Mouse (Mus musculus): ENCODE measurements around the gene Ppp2r2d. TPM values are rescaled to one million over a fixed set of nuclear protein-coding genes. Genes with fewer than 3 reads are reported as not detected.
A peak's percentile ranks its signal among the peaks of the same experiment; 100 is the strongest.

Gene Ppp2r2d
- polyA plus RNA-seq (2014; fragmentation: Nextera tagmentation; extraction: Ambion mirVana), result 80.0 and 88.5 TPM in 2 replicates

GRCm38 (mm10) chr7:138845544-138846391 lies at the start of gene Ppp2r2d, which contains the start of gene Mapk1ip1:
Ppp2r2d (plus strand) TSS chr7:138846079.
Mapk1ip1 (minus strand) TSS chr7:138846273.
- Histone ChIP-seq H3K4me1 (replicated peaks; ENCODE audit: control insufficient read depth, insufficient read depth, low read length) (peaks cover 11% of the 10 kb centered on the region), H3K27ac (ENCODE audit: low read depth, low read length) (peak within 1 kb of the TSS; percentile 94), H3K36me3 (ENCODE audit: control insufficient read depth, insufficient read depth, low read length) (no peaks in the 10 kb centered on the region), H3K4me2 (replicated peaks; ENCODE audit: low read depth, low read length) (peak within 1 kb of the TSS; percentile 85), H3K9ac (ENCODE audit: low read depth, low read length) (peak within 1 kb of the TSS; percentile 94), H3K9me3 (ENCODE audit: control insufficient read depth, low read length) (no peaks in the 10 kb centered on the region), H3K4me3 (ENCODE audit: low read depth, low read length) (peak within 1 kb of the TSS; percentile 98), H3K27me3 (ENCODE audit: control insufficient read depth, insufficient read depth, low read length) (no peaks in the 10 kb centered on the region)
- ATAC-seq (ENCODE audit: low FRiP score) (peak; percentile 93), DNase-seq (ENCODE audit: low spot score) (peak; percentile 98)
- under 1% methylated on average over 50 of the region's 51 CpGs for WGBS

- 50% methylated on average over 4 of the region's 4 CpGs for WGBS
- Histone ChIP-seq H3K27me3 (ENCODE audit: control insufficient read depth, insufficient read depth, low read length) (no peaks in the 10 kb centered on the region), H3K36me3 (ENCODE audit: control insufficient read depth, insufficient read depth, low read length) (no peaks in the 10 kb centered on the region)
These were observed 42.5 kb upstream of the Ppp2r2d start for GRCm38 (mm10) chr7:138803386-138803785.

GRCm38 (mm10) chr7:138807146-138807545 lies 38.7 kb upstream of the Ppp2r2d start:
- no peaks in the 10 kb centered on the region for H3K36me3 ChIP-seq (ENCODE audit: control insufficient read depth, insufficient read depth, low read length)
- 91% methylated on average over 3 of the region's 3 CpGs for WGBS

More at GRCm38 (mm10) chr7:138803386-138803785, 42.5 kb upstream of the Ppp2r2d start:
- no peak overlapping the region for H3K4me3 ChIP-seq (ENCODE audit: low read depth, low read length)
- DNase-seq (ENCODE audit: low spot score), result no peak
- no peak overlapping the region for H3K27ac ChIP-seq (ENCODE audit: low read depth, low read length)
- H3K9me3 ChIP-seq (ENCODE audit: control insufficient read depth, low read length), result no peaks in the 10 kb centered on the region
- no peak overlapping the region for H3K9ac ChIP-seq (ENCODE audit: low read depth, low read length)
- no peak overlapping the region for H3K4me2 ChIP-seq (replicated peaks; ENCODE audit: low read depth, low read length)
- no peak for ATAC-seq (ENCODE audit: low FRiP score)
- H3K4me1 ChIP-seq (replicated peaks; ENCODE audit: control insufficient read depth, insufficient read depth, low read length), result no peaks in the 10 kb centered on the region

GRCm38 (mm10) chr7:138813213-138813875 lies 32.5 kb upstream of the Ppp2r2d start:
- 74% methylated on average over 11 of the region's 11 CpGs for WGBS
- no peaks in the 10 kb centered on the region for H3K27me3 ChIP-seq (ENCODE audit: control insufficient read depth, insufficient read depth, low read length)
- H3K9me3 ChIP-seq (ENCODE audit: control insufficient read depth, low read length), result no peaks in the 10 kb centered on the region
- no peak for ATAC-seq (ENCODE audit: low FRiP score)
- no peak overlapping the region for H3K4me2 ChIP-seq (replicated peaks; ENCODE audit: low read depth, low read length)
- DNase-seq (ENCODE audit: low spot score), result no peak
- H3K36me3 ChIP-seq (ENCODE audit: control insufficient read depth, insufficient read depth, low read length), result no peaks in the 10 kb centered on the region
- no peak overlapping the region for H3K4me3 ChIP-seq (ENCODE audit: low read depth, low read length)
- no peak overlapping the region for H3K27ac ChIP-seq (ENCODE audit: low read depth, low read length)
- no peaks in the 10 kb centered on the region for H3K4me1 ChIP-seq (replicated peaks; ENCODE audit: control insufficient read depth, insufficient read depth, low read length)
- no peak overlapping the region for H3K9ac ChIP-seq (ENCODE audit: low read depth, low read length)

More at GRCm38 (mm10) chr7:138807146-138807545, 38.7 kb upstream of the Ppp2r2d start:
- Histone ChIP-seq H3K9me3 (ENCODE audit: control insufficient read depth, low read length) (no peaks in the 10 kb centered on the region), H3K27ac (ENCODE audit: low read depth, low read length) (no peak overlapping the region), H3K9ac (ENCODE audit: low read depth, low read length) (no peak overlapping the region), H3K4me3 (ENCODE audit: low read depth, low read length) (no peak overlapping the region), H3K4me1 (replicated peaks; ENCODE audit: control insufficient read depth, insufficient read depth, low read length) (no peaks in the 10 kb centered on the region), H3K4me2 (replicated peaks; ENCODE audit: low read depth, low read length) (no peak overlapping the region), H3K27me3 (ENCODE audit: control insufficient read depth, insufficient read depth, low read length) (no peaks in the 10 kb centered on the region)
- DNase-seq (ENCODE audit: low spot score) (no peak), ATAC-seq (ENCODE audit: low FRiP score) (no peak)

GRCm38 (mm10) chr7:138818314-138818713 lies 27.6 kb upstream of the Ppp2r2d start:
- no peak overlapping the region for H3K9ac ChIP-seq (ENCODE audit: low read depth, low read length)

GRCm38 (mm10) chr7:138824423-138824822 lies 21.5 kb upstream of the Ppp2r2d start:
- Histone ChIP-seq H3K4me1 (replicated peaks; ENCODE audit: control insufficient read depth, insufficient read depth, low read length) (no peaks in the 10 kb centered on the region), H3K27me3 (ENCODE audit: control insufficient read depth, insufficient read depth, low read length) (no peaks in the 10 kb centered on the region), H3K27ac (ENCODE audit: low read depth, low read length) (no peak overlapping the region), H3K9me3 (ENCODE audit: control insufficient read depth, low read length) (no peaks in the 10 kb centered on the region), H3K9ac (ENCODE audit: low read depth, low read length) (no peak overlapping the region), H3K4me3 (ENCODE audit: low read depth, low read length) (no peak overlapping the region), H3K36me3 (ENCODE audit: control insufficient read depth, insufficient read depth, low read length) (no peaks in the 10 kb centered on the region), H3K4me2 (replicated peaks; ENCODE audit: low read depth, low read length) (no peak overlapping the region)
- ATAC-seq (ENCODE audit: low FRiP score) (no peak), DNase-seq (ENCODE audit: low spot score) (no peak)
- 77% methylated on average over 6 of the region's 6 CpGs for WGBS

More at GRCm38 (mm10) chr7:138818314-138818713, 27.6 kb upstream of the Ppp2r2d start:
- Histone ChIP-seq H3K27me3 (ENCODE audit: control insufficient read depth, insufficient read depth, low read length) (no peaks in the 10 kb centered on the region), H3K4me1 (replicated peaks; ENCODE audit: control insufficient read depth, insufficient read depth, low read length) (no peaks in the 10 kb centered on the region), H3K27ac (ENCODE audit: low read depth, low read length) (no peak overlapping the region), H3K4me2 (replicated peaks; ENCODE audit: low read depth, low read length) (no peak overlapping the region), H3K9me3 (ENCODE audit: control insufficient read depth, low read length) (no peaks in the 10 kb centered on the region), H3K4me3 (ENCODE audit: low read depth, low read length) (no peak overlapping the region), H3K36me3 (ENCODE audit: control insufficient read depth, insufficient read depth, low read length) (no peaks in the 10 kb centered on the region)
- WGBS, result 58% methylated on average over 4 of the region's 4 CpGs
- DNase-seq (ENCODE audit: low spot score), result no peak
- no peak for ATAC-seq (ENCODE audit: low FRiP score)

- no peak for ATAC-seq (ENCODE audit: low FRiP score)
- Histone ChIP-seq H3K36me3 (ENCODE audit: control insufficient read depth, insufficient read depth, low read length) (no peaks in the 10 kb centered on the region), H3K9ac (ENCODE audit: low read depth, low read length) (no peak overlapping the region), H3K4me1 (replicated peaks; ENCODE audit: control insufficient read depth, insufficient read depth, low read length) (no peaks in the 10 kb centered on the region), H3K27me3 (ENCODE audit: control insufficient read depth, insufficient read depth, low read length) (no peaks in the 10 kb centered on the region), H3K9me3 (ENCODE audit: control insufficient read depth, low read length) (no peaks in the 10 kb centered on the region), H3K4me2 (replicated peaks; ENCODE audit: low read depth, low read length) (no peak overlapping the region), H3K27ac (ENCODE audit: low read depth, low read length) (no peak overlapping the region), H3K4me3 (ENCODE audit: low read depth, low read length) (no peak overlapping the region)
- WGBS, result 87% methylated on average over 19 of the region's 19 CpGs
- no peak for DNase-seq (ENCODE audit: low spot score)
These were observed 20.7 kb upstream of the Ppp2r2d start for GRCm38 (mm10) chr7:138824995-138825756.

- 0 out of 2 replicates have a peak, but pooled peaks have one; percentile 4 for ATAC-seq (ENCODE audit: low FRiP score)
- Histone ChIP-seq H3K4me3 (ENCODE audit: low read depth, low read length) (no peak overlapping the region), H3K9ac (ENCODE audit: low read depth, low read length) (no peak overlapping the region), H3K27ac (ENCODE audit: low read depth, low read length) (no peak overlapping the region), H3K4me1 (replicated peaks; ENCODE audit: control insufficient read depth, insufficient read depth, low read length) (no peaks in the 10 kb centered on the region), H3K4me2 (replicated peaks; ENCODE audit: low read depth, low read length) (no peak overlapping the region), H3K27me3 (ENCODE audit: control insufficient read depth, insufficient read depth, low read length) (no peaks in the 10 kb centered on the region), H3K9me3 (ENCODE audit: control insufficient read depth, low read length) (no peaks in the 10 kb centered on the region), H3K36me3 (ENCODE audit: control insufficient read depth, insufficient read depth, low read length) (no peaks in the 10 kb centered on the region)
- 18% methylated on average over 11 of the region's 11 CpGs for WGBS
- DNase-seq (ENCODE audit: low spot score), result peak; percentile 81
These were observed 18.1 kb upstream of the Ppp2r2d start for GRCm38 (mm10) chr7:138827812-138828211.
